In the genomic region with DNA sequence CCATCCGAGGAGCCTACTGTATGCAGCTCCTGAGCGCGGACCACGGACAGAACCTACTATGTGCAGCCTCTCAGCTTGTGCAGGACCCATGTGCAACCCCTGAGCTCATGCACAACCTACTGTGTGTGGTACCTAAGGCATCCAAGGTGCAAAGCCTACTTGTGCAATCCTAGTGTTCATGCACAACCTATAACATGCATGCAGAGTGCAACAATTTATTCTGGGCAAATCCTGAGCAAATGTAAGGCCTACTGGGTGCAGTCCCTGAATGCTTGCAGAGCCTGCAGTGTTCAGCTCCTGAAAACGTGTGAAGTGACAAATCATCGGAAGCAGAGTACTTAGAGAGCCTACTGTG, we compare ENCODE assay signal across 9 mouse cellular contexts. TPM values are rescaled to one million over a fixed set of nuclear protein-coding genes. Genes with fewer than 3 reads are reported as not detected.
DNase-seq lines count a peak whose midpoint lies in the region; ATAC-seq and TF ChIP-seq lines count a peak whose summit lies in the region.
"Had no signal": no experiment of that assay in that cellular context is flagged by ENCODE, and none has a peak within 500 bp of the region (broad histone marks: within the 10 kb centered on the region; RNA-seq: fewer than 3 reads in every experiment).

No protein-coding gene starts in this region.

- ATAC-seq in neural tube, embryonic 11.5 days (ENCODE audit: insufficient read depth, low FRiP score, low TSS enrichment): no peak
- ATAC-seq in liver, embryonic 16.5 days (ENCODE audit: low read depth): no peak

- no peak for DNase-seq in gastrocnemius, adult 2 months
- no peak for DNase-seq in gastrocnemius, adult 18-20 months (ENCODE audit: low spot score)
- no peak for DNase-seq in neural tube, embryonic 11.5 days (ENCODE audit: low spot score)
- DNase-seq in neural tube, embryonic 10.5 days (ENCODE audit: extremely low spot score, low spot score): no peak
- DNase-seq in cerebellum, postnatal 36 days: no peak
- DNase-seq in cerebellum, postnatal 4 days (ENCODE audit: low spot score in 2 of 2): no peak
- no peak for DNase-seq in ovary, postnatal 36 days (ENCODE audit: low spot score)
- DNase-seq: thymus, adult 18-20 months had no signal

- 16% methylated on average over 6 of the region's 6 CpGs for WGBS in neural tube, embryonic 11.5 days
- 14% methylated on average over 6 of the region's 6 CpGs for WGBS in liver, embryonic 16.5 days (ENCODE audit: insufficient replicate concordance)

- TF ChIP-seq CTCF in gastrocnemius, adult 2 months (IDR thresholded peaks at IDR 0.05): no peak

- peak overlapping the region; percentile 2; the same call in 1 of the 2 replicates for H3K9ac ChIP-seq in neural tube, embryonic 11.5 days (ENCODE audit: low read length)
- H3K9ac ChIP-seq in liver, embryonic 16.5 days (ENCODE audit: low read depth, low read length): no peak overlapping the region

- H3K9me3 ChIP-seq in neural tube, embryonic 11.5 days (ENCODE audit: control insufficient read depth, low read length): no peaks in the 10 kb centered on the region
- H3K9me3 ChIP-seq in liver, embryonic 16.5 days (replicated peaks; ENCODE audit: control insufficient read depth, low read length): no peaks in the 10 kb centered on the region

- peak overlapping the region; percentile 51 for H3K4me2 ChIP-seq in neural tube, embryonic 11.5 days (ENCODE audit: low read depth)
- H3K4me2 ChIP-seq in liver, embryonic 16.5 days (ENCODE audit: low read depth, low read length): peak overlapping the region; percentile 35; the same call in 1 of the 2 replicates

- no peaks in the 10 kb centered on the region for H3K36me3 ChIP-seq in neural tube, embryonic 11.5 days (ENCODE audit: control insufficient read depth, insufficient read depth, low read length)
- H3K36me3 ChIP-seq in liver, embryonic 16.5 days (ENCODE audit: control insufficient read depth, insufficient read depth): no peaks in the 10 kb centered on the region

- H3K27me3 ChIP-seq in neural tube, embryonic 11.5 days (ENCODE audit: control insufficient read depth, insufficient read depth, low read length): peaks cover 75% of the 10 kb centered on the region
- peaks cover 58% of the 10 kb centered on the region for H3K27me3 ChIP-seq in liver, embryonic 16.5 days (ENCODE audit: control insufficient read depth, insufficient read depth, low read depth, low read length)

- H3K27ac ChIP-seq in gastrocnemius, adult 2 months: peak overlapping the region; percentile 96
- no peak overlapping the region for H3K27ac ChIP-seq in neural tube, embryonic 11.5 days (ENCODE audit: low read depth, low read length)
- no peak overlapping the region for H3K27ac ChIP-seq in liver, embryonic 16.5 days (ENCODE audit: low read length)

- H3K4me3 ChIP-seq in gastrocnemius, adult 2 months: peak overlapping the region; percentile 69
- H3K4me3 ChIP-seq in neural tube, embryonic 11.5 days (ENCODE audit: low read depth, low read length): peak overlapping the region; percentile 25
- H3K4me3 ChIP-seq in liver, embryonic 16.5 days (ENCODE audit: low read depth, low read length): no peak overlapping the region

- peaks cover 30% of the 10 kb centered on the region for H3K4me1 ChIP-seq in neural tube, embryonic 11.5 days (ENCODE audit: control insufficient read depth, insufficient read depth, low read length)
- H3K4me1 ChIP-seq in liver, embryonic 16.5 days (ENCODE audit: control insufficient read depth, low read depth, low read length): peaks cover 47% of the 10 kb centered on the region

- intact Hi-C loops in gastrocnemius, adult 2 months (cut with DNase I): no loop called here

RNA-seq across cellular contexts. Expression of gene Gadd45b, which starts 6.9 kb away (rescaled TPM):
- total RNA-seq in gastrocnemius, adult 2 months (2021): 10 to 100 TPM; 23.6 to 28.4 TPM
- 10 to 100 TPM; 17.3 to 25.0 TPM for total RNA-seq in gastrocnemius, adult 18-20 months (2021)
- polyA plus RNA-seq in neural tube, embryonic 11.5 days (2014; fragmentation: Nextera tagmentation; extraction: Ambion mirVana): 7.9 and 8.5 TPM in 2 replicates
- polyA plus RNA-seq in liver, embryonic 16.5 days (2015; fragmentation: Nextera tagmentation; extraction: Ambion mirVana): 4.0 and 5.0 TPM in 2 replicates

RNA-seq across cellular contexts. Expression of gene Lmnb2, which starts 18.7 kb away (rescaled TPM):
- total RNA-seq in gastrocnemius, adult 2 months (2021): 1 to 10 TPM; 1.9 to 3.0 TPM
- 1 to 10 TPM; 2.7 to 3.2 TPM for total RNA-seq in gastrocnemius, adult 18-20 months (2021)
- polyA plus RNA-seq in neural tube, embryonic 11.5 days (2014; fragmentation: Nextera tagmentation; extraction: Ambion mirVana): 23.0 and 27.9 TPM in 2 replicates
- polyA plus RNA-seq in liver, embryonic 16.5 days (2015; fragmentation: Nextera tagmentation; extraction: Ambion mirVana): 10.3 TPM in 2 replicates

RNA-seq across cellular contexts. Expression of gene Timm13, which starts 36.0 kb away (rescaled TPM):
- total RNA-seq in gastrocnemius, adult 2 months (2021): 100 to 1,000 TPM; 110 to 139 TPM
- total RNA-seq in gastrocnemius, adult 18-20 months (2021): 100 to 1,000 TPM; 109 to 127 TPM
- 312 and 323 TPM in 2 replicates for polyA plus RNA-seq in neural tube, embryonic 11.5 days (2014; fragmentation: Nextera tagmentation; extraction: Ambion mirVana)
- polyA plus RNA-seq in liver, embryonic 16.5 days (2015; fragmentation: Nextera tagmentation; extraction: Ambion mirVana): 151 and 160 TPM in 2 replicates
